Mouse (Mus musculus): ENCODE results near the gene Bglap2. TPM values are rescaled to one million over a fixed set of nuclear protein-coding genes. Genes with fewer than 3 reads are reported as not detected.

The Bglap2 gene
- polyA plus RNA-seq, 1 experiment from 2014 or later: not detected

DNA sequence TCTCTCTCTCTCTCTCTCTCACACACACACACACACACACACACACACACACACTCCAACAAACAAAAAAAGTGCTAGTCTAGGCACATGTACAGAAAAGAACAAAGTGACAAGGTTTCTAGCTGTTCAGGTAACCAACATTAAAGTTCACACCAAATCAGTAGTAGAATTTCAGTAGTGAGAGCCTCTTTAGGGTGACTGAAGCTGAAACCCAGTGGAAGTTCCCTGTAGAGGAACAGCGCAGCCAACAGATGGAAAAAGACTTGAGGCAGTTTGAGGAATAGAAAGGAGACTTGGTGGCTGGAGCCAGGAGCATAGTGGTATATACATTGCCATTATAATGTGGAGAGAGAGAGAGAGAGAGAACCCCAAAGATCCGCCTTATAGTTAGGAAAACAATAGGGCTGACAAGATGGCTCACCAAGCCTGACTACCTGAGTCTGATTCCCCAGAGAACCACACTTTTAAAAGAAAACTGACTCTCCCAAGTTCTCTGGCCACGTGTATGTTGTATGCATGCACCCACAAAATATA lies 43.5 kb downstream of the Bglap2 start:
- H3K4me3 ChIP-seq (replicated peaks): peak overlapping the region; percentile 75
- H3K4me1 ChIP-seq: peaks cover 27% of the 10 kb centered on the region
- WGBS: 36% methylated on average over 3 of the region's 3 CpGs

DNA sequence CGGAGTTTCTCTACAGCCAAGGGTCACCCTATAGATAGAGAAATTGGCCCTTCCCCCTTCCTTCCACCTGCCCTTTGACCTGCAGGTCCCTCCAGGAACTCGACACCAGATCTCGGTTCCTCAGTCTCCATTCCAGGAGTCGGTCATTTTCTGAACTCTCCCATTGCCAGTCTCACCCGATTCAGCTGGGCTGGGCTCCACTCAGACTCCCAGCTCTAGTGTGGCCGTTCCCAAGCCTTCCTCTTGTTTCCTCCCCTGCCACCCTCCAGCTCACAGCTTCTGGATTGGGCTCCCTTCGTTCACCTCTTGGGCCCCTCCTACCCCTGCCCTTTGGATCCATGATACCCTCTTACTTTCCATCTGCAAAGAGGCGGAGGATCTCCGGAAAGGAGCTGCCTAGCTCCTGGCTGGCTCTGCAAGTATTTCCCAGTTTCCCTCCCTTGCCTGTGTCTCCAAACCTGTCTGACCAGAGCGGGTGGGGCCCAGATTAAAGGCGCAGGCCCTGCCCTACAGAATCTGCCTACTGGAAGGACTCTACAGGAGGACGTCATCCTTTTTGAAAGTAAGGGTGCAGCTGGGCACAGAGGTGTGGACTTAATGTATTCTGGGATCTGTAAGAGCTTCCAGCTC lies 44.4 kb downstream of the Bglap2 start:
- Histone ChIP-seq H3K9ac (no peak overlapping the region), H3K4me2 (no peak overlapping the region), H3K9me3 (no peaks in the 10 kb centered on the region), H3K4me3 (replicated peaks) (no peak overlapping the region), H3K4me1 (peaks cover 25% of the 10 kb centered on the region), H3K36me3 (replicated peaks) (peaks cover 12% of the 10 kb centered on the region; the same call in 1 of the 2 replicates), H3K27me3 (no peaks in the 10 kb centered on the region), H3K27ac (no peak overlapping the region)
- WGBS: 59% methylated on average over 12 of the region's 12 CpGs
- no peak for ATAC-seq (ENCODE audit: low FRiP score)

More for the DNA sequence above, 43.5 kb downstream of the Bglap2 start:
- Histone ChIP-seq H3K27ac (no peak overlapping the region), H3K9ac (peak overlapping the region; percentile 89), H3K27me3 (no peaks in the 10 kb centered on the region), H3K9me3 (no peaks in the 10 kb centered on the region), H3K36me3 (replicated peaks) (0 out of 2 replicates have a peak, but pooled peaks cover 4% of the 10 kb centered on the region), H3K4me2 (peak overlapping the region; percentile 78)
- ATAC-seq (ENCODE audit: low FRiP score): no peak

DNA sequence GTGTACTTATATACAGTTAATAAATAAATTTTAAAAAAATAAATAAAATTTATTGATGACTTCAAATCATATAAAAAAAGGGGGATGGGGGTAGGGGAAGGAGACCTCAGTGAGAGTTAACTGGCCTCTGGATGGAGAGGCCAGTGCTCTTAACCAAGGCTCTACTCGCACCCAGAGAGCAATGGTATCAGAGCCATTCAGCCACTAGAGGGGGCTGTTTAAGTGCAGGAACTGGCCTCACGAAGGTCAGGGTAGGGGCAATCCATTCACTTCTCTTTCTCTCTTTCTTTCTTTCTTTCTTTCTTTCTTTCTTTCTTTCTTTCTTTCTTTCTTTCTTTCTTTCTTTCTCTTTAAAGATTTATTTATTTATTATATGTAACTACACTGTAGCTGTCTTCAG lies 47.2 kb downstream of the Bglap2 start:
- no peaks in the 10 kb centered on the region for H3K9me3 ChIP-seq
- H3K9ac ChIP-seq: no peak overlapping the region
- H3K27me3 ChIP-seq: no peaks in the 10 kb centered on the region
- H3K4me2 ChIP-seq: no peak overlapping the region
- H3K4me1 ChIP-seq: peaks cover 9% of the 10 kb centered on the region
- ATAC-seq (ENCODE audit: low FRiP score): no peak
- no peak overlapping the region for H3K27ac ChIP-seq
- H3K36me3 ChIP-seq (replicated peaks): peaks cover 26% of the 10 kb centered on the region
- no peak overlapping the region for H3K4me3 ChIP-seq (replicated peaks)
- WGBS: 28% methylated on average over 2 of the region's 2 CpGs

DNA sequence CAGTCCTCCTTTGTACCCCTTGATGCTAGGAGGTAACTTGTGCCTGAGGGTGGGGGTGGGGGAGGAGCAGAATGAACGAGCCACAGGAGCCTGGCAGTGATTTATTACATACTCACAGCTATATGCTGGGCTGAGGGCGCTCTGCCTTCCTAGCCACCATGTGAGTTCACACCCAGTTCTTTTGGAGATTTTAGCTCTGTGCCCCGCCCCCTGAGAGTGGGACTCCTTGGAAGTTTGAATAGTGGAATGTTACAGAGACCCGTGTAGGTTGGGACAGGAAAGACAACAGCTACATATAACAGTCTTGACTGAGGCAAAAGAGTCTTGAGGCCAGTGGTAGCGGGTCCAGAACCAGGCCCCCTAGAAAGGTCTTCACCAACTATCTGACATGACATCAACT lies 49.5 kb downstream of the Bglap2 start:
- H3K27me3 ChIP-seq: no peaks in the 10 kb centered on the region
- no peak overlapping the region for H3K4me3 ChIP-seq (replicated peaks)
- no peaks in the 10 kb centered on the region for H3K9me3 ChIP-seq
- no peak overlapping the region for H3K4me2 ChIP-seq
- WGBS: 80% methylated on average over 5 of the region's 5 CpGs
- peaks cover 26% of the 10 kb centered on the region for H3K36me3 ChIP-seq (replicated peaks)
- H3K4me1 ChIP-seq: peaks cover 17% of the 10 kb centered on the region
- no peak overlapping the region for H3K9ac ChIP-seq
- no peak for ATAC-seq (ENCODE audit: low FRiP score)
- no peak overlapping the region for H3K27ac ChIP-seq

Other genes starting within 250 kb of the Bglap2 start
- gene Mef2d, start 236.3 kb downstream of the Bglap2 start, polyA plus RNA-seq (2016; fragmentation: Nextera tagmentation; extraction: Ambion mirVana): 17.7 and 20.3 TPM in 2 replicates
- 0.28 TPM in 1 of 2 replicates, not detected in the other for gene Rhbg, start 124.0 kb downstream of the Bglap2 start, polyA plus RNA-seq (2016; fragmentation: Nextera tagmentation; extraction: Ambion mirVana)
- 0.31 TPM in 1 of 2 replicates, not detected in the other for gene Gm38392, start 91.5 kb downstream of the Bglap2 start, polyA plus RNA-seq (2016; fragmentation: Nextera tagmentation; extraction: Ambion mirVana)
- 11.4 and 11.7 TPM in 2 replicates for gene Tsacc, start 81.7 kb downstream of the Bglap2 start, polyA plus RNA-seq (2016; fragmentation: Nextera tagmentation; extraction: Ambion mirVana)
- 627 and 646 TPM in 2 replicates for gene Cct3, start 81.6 kb downstream of the Bglap2 start, polyA plus RNA-seq (2016; fragmentation: Nextera tagmentation; extraction: Ambion mirVana)
- gene Glmp, start 53.7 kb downstream of the Bglap2 start, polyA plus RNA-seq (2016; fragmentation: Nextera tagmentation; extraction: Ambion mirVana): 86.7 and 87.5 TPM in 2 replicates
- gene Tmem79, start 42.6 kb downstream of the Bglap2 start, polyA plus RNA-seq (2016; fragmentation: Nextera tagmentation; extraction: Ambion mirVana): 1.9 and 3.3 TPM in 2 replicates
- gene Smg5, start 42.4 kb downstream of the Bglap2 start, polyA plus RNA-seq (2016; fragmentation: Nextera tagmentation; extraction: Ambion mirVana): 80.0 and 81.2 TPM in 2 replicates
- gene Paqr6, start 14.1 kb downstream of the Bglap2 start, polyA plus RNA-seq (2016; fragmentation: Nextera tagmentation; extraction: Ambion mirVana): 1.0 and 1.6 TPM in 2 replicates
- 0.18 TPM in 1 of 2 replicates, not detected in the other for gene Bglap3, start 6.0 kb downstream of the Bglap2 start, polyA plus RNA-seq (2016; fragmentation: Nextera tagmentation; extraction: Ambion mirVana)
- not detected in 2 replicates for gene Bglap, start 5.8 kb upstream of the Bglap2 start, polyA plus RNA-seq (2016; fragmentation: Nextera tagmentation; extraction: Ambion mirVana)
- gene Pmf1, start 31.6 kb upstream of the Bglap2 start, polyA plus RNA-seq (2016; fragmentation: Nextera tagmentation; extraction: Ambion mirVana): 119 and 120 TPM in 2 replicates
- 22.7 and 24.9 TPM in 2 replicates for gene Slc25a44, start 46.4 kb upstream of the Bglap2 start, polyA plus RNA-seq (2016; fragmentation: Nextera tagmentation; extraction: Ambion mirVana)
- 15.3 and 16.0 TPM in 2 replicates for gene Sema4a, start 82.5 kb upstream of the Bglap2 start, polyA plus RNA-seq (2016; fragmentation: Nextera tagmentation; extraction: Ambion mirVana)
- 23.2 and 25.8 TPM in 2 replicates for gene Lmna, start 131.3 kb upstream of the Bglap2 start, polyA plus RNA-seq (2016; fragmentation: Nextera tagmentation; extraction: Ambion mirVana)
- gene Mex3a, start 153.7 kb upstream of the Bglap2 start, polyA plus RNA-seq (2016; fragmentation: Nextera tagmentation; extraction: Ambion mirVana): 51.0 and 53.2 TPM in 2 replicates
- 0.82 and 1.2 TPM in 2 replicates for gene Rab25, start 169.6 kb upstream of the Bglap2 start, polyA plus RNA-seq (2016; fragmentation: Nextera tagmentation; extraction: Ambion mirVana)
- gene Lamtor2, start 174.4 kb upstream of the Bglap2 start, polyA plus RNA-seq (2016; fragmentation: Nextera tagmentation; extraction: Ambion mirVana): 137 and 138 TPM in 2 replicates
- 64.1 and 64.4 TPM in 2 replicates for gene Ubqln4, start 175.1 kb upstream of the Bglap2 start, polyA plus RNA-seq (2016; fragmentation: Nextera tagmentation; extraction: Ambion mirVana)
- gene Ssr2, start 197.2 kb upstream of the Bglap2 start, polyA plus RNA-seq (2016; fragmentation: Nextera tagmentation; extraction: Ambion mirVana): 118 and 135 TPM in 2 replicates
- 146 and 147 TPM in 2 replicates for gene Arhgef2, start 227.3 kb upstream of the Bglap2 start, polyA plus RNA-seq (2016; fragmentation: Nextera tagmentation; extraction: Ambion mirVana)